Mouse (Mus musculus): ENCODE measurements around the gene Tgfbr1. TPM values are rescaled to one million over a fixed set of nuclear protein-coding genes. Genes with fewer than 3 reads are reported as not detected.

The Tgfbr1 gene
- total RNA-seq (2023; ENCODE audit: inconsistent age) = 29.3 to 35.7 TPM (median 32.6 TPM) in 4 replicates

DNA sequence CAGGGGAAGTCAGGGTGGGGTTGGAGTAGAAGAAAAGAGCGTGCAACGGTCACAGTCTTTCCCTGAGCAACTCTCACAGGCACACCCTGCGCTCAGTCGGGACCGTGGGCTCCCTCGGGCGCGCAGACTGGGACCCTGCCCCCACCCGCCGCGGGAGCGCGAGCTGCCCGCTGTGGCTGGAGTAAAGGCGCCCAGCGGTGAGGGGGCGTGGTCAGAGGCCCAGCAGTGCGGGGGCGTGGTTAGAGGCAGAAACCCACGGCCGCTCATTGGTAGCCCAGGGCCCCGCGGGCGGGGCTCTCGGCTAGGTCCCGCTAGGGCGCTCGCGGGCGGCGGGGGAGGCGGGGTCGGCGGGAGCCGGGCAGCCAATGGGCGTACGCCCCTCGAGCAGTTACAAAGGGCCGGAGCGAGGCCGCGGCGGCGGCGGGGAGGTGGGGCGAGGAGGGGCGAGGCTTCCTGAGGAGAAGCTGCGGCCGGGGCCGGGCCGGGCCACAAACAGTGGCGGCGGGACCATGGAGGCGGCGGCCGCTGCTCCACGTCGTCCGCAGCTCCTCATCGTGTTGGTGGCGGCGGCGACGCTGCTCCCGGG is at the start of gene Tgfbr1:
Tgfbr1 (plus strand) TSS at position 420 of the 586 bp plus-strand sequence.

Other genes starting within 250 kb of the Tgfbr1 start
- gene Col15a1, start 145.1 kb upstream of the Tgfbr1 start, total RNA-seq (2023; ENCODE audit: inconsistent age) = 0.32 to 0.78 TPM (median 0.43 TPM) in 4 replicates
- 12.9 to 15.3 TPM (median 15.1 TPM) in 4 replicates for gene Alg2, start 121.1 kb downstream of the Tgfbr1 start, total RNA-seq (2023; ENCODE audit: inconsistent age)
- 65.8 to 88.9 TPM (median 70.1 TPM) in 4 replicates for gene Sec61b, start 121.4 kb downstream of the Tgfbr1 start, total RNA-seq (2023; ENCODE audit: inconsistent age)

All from B cell, adult (primary cell).